Mouse (Mus musculus) small intestine, adult 2 months (tissue): ENCODE measurements around the gene Txnip. TPM values are rescaled to one million over a fixed set of nuclear protein-coding genes. Genes with fewer than 3 reads are reported as not detected.

ENCODE experiments used
- H3K27ac ChIP-seq: fragments of 200-500 bp; 2 replicates; pipeline ENCODE4 v1.5.1; 2012; ENCODE audit warnings: low read depth, low read length, control low read depth, inconsistent platforms; ENCODE audit not compliant: insufficient read depth
- H3K27me3 ChIP-seq: fragments of 200-500 bp; 2 replicates; pipeline ENCODE4 v1.6.1; 2012; ENCODE audit warnings: mild to moderate bottlenecking, moderate library complexity, low read length, inconsistent platforms; ENCODE audit not compliant: control insufficient read depth, insufficient read depth
- H3K36me3 ChIP-seq: fragments of 200-500 bp; 2 replicates; pipeline ENCODE4 v1.6.1; 2012; ENCODE audit warnings: mild to moderate bottlenecking, low read length, control low read depth, inconsistent platforms; ENCODE audit not compliant: control insufficient read depth, insufficient read depth
- H3K4me1 ChIP-seq: fragments of 200-500 bp; 2 replicates; pipeline ENCODE4 v1.6.1; 2012; ENCODE audit warnings: low read length, inconsistent platforms, mixed read lengths; ENCODE audit not compliant: control insufficient read depth, insufficient read depth, insufficient read length
- H3K4me3 ChIP-seq: fragments of 200-500 bp; 2 replicates; pipeline ENCODE4 v1.5.1; 2012; ENCODE audit warnings: low read depth, mild to moderate bottlenecking, control low read depth, inconsistent platforms, low read length, moderate library complexity
- CTCF ChIP-seq: fragments of 200-500 bp; IDR thresholded peaks from 2 replicates; pipeline ENCODE4 v1.5.1; 2012; ENCODE audit warnings: low read depth, mild to moderate bottlenecking, control low read depth, inconsistent platforms, low read length, moderate library complexity, mixed read lengths; ENCODE audit not compliant: insufficient replicate concordance, insufficient read length; ENCODE audit errors: extremely low read depth
- POLR2A ChIP-seq: fragments of 200-500 bp; IDR thresholded peaks from 2 replicates; pipeline ENCODE4 v1.6.1; 2012; ENCODE audit warnings: low read depth, mild to moderate bottlenecking, control low read depth, inconsistent platforms, low read length, moderate library complexity
- WGBS: fragments of 180-500 bp; shearing (Covaris S2); methylation state at CpG from one replicate; pipeline ENCODE4 v1.1.7; 2018; 5-methylcytosine and 5-hydroxymethylcytosine counted together
- polyA plus RNA-seq: library from polyadenylated mRNA; depleted of rRNA; stranded (reverse); fragments of >200 nt; gene quantifications from 2 replicates; pipeline ENCODE4 v1.2.3, GENCODE M21; 2012

The Txnip gene
- polyA plus RNA-seq, 1 experiment: 384 TPM

DNA sequence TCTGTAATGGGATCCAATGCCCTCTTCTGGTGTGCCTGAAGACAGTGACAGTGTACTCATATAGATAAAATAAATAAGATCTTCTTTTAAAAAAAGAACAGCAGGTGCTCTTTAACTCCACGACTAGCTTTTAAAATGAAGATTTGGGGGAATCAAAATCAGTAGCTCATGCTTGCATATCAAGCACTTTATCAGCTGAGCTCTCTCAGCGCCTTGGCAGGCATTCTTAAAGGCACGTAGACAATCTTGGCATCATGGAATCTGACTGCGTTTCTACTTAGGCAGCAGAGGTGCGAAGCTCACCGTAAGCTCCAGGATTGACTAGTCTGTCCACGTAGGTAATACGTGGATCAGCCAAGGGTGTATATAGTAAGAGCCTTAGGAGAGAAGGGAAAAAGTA is 15.2 kb upstream of the Txnip start:
- Histone ChIP-seq H3K4me1 (no peaks in the 10 kb centered on the region; the same call in 1 of the 2 replicates), H3K36me3 (no peaks in the 10 kb centered on the region), H3K4me3 (no peak overlapping the region), H3K27me3 (no peaks in the 10 kb centered on the region), H3K27ac (no peak overlapping the region)
- TF ChIP-seq POLR2A (no peak), CTCF (no peak)
- WGBS: 78% methylated on average over 8 of the region's 8 CpGs

GRCm38 (mm10) chr3:96543345-96543744 is 14.4 kb upstream of the Txnip start:
- no peaks in the 10 kb centered on the region for H3K27me3 ChIP-seq
- no peak for TF ChIP-seq CTCF
- no peak for TF ChIP-seq POLR2A
- no peak overlapping the region for H3K27ac ChIP-seq
- no peak overlapping the region for H3K4me3 ChIP-seq
- H3K36me3 ChIP-seq: no peaks in the 10 kb centered on the region
- 78% methylated on average over 11 of the region's 11 CpGs for WGBS
- H3K4me1 ChIP-seq: no peaks in the 10 kb centered on the region; the same call in 1 of the 2 replicates

GRCm38 (mm10) chr3:96545565-96545964 is 12.2 kb upstream of the Txnip start:
- H3K27me3 ChIP-seq: no peaks in the 10 kb centered on the region
- no peaks in the 10 kb centered on the region; the same call in 1 of the 2 replicates for H3K4me1 ChIP-seq
- 14% methylated on average over 1 of the region's 1 CpGs for WGBS
- no peaks in the 10 kb centered on the region for H3K36me3 ChIP-seq
- TF ChIP-seq CTCF (no peak), POLR2A (no peak)
- H3K27ac ChIP-seq: no peak overlapping the region
- H3K4me3 ChIP-seq: no peak overlapping the region

DNA sequence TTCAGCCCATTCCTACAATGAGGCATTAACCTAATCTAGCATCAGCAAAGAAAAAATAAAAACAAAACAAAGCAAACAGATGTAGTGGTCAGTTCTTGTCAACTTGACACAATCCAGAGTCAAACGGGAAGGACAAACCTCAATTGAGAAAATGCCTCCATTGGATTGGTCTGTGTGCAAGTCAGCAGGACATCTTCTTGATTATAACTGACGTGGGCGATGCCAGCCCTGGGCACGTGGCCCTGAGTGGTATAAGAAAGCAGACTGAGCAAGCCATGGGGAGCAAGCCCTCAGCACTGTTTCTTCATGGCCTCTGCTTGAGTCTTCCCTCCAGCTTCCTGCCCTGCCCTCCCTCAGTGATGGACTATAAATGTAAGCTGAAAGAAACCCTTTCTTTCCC is 10.9 kb upstream of the Txnip start:
- Histone ChIP-seq H3K4me3 (no peak overlapping the region), H3K4me1 (peaks cover 4% of the 10 kb centered on the region; the same call in 1 of the 2 replicates), H3K27ac (no peak overlapping the region), H3K27me3 (no peaks in the 10 kb centered on the region), H3K36me3 (no peaks in the 10 kb centered on the region)
- TF ChIP-seq POLR2A (no peak), CTCF (no peak)
- 39% methylated on average over 4 of the region's 4 CpGs for WGBS

- WGBS: 11% methylated on average over 14 of the region's 14 CpGs
- H3K4me3 ChIP-seq: no peak overlapping the region
- peaks cover 4% of the 10 kb centered on the region; the same call in 1 of the 2 replicates for H3K4me1 ChIP-seq
- H3K27me3 ChIP-seq: no peaks in the 10 kb centered on the region
- H3K36me3 ChIP-seq: no peaks in the 10 kb centered on the region
- no peak overlapping the region for H3K27ac ChIP-seq
- TF ChIP-seq CTCF (peak; percentile 81; the same call in 1 of the 2 replicates), POLR2A (no peak)
Measured at GRCm38 (mm10) chr3:96547389-96547960, 10.3 kb upstream of the Txnip start.

DNA sequence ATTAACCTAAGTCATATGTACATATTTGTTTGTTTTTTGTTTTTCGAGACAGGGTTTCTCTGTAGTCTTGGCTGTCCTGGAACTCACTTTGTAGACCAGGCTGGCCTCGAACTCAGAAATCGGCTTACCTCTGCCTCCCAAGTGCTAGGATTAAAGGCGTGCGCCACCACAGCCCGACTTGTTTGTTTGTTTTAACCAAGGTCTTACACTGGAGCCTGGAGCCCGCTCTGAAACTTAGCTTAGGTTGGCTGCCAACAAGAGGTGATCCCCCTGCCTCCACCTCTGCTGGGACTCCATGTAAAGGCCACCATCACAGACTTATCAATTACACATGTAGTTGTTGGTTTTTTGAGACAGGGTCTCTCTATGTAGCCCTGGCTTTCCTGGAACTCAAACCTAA is 8.9 kb upstream of the Txnip start:
- WGBS: 89% methylated on average over 7 of the region's 7 CpGs
- TF ChIP-seq POLR2A (no peak), CTCF (no peak)

GRCm38 (mm10) chr3:96549346-96549745 is 8.4 kb upstream of the Txnip start:
- peaks cover 6% of the 10 kb centered on the region for H3K4me1 ChIP-seq
- no peaks in the 10 kb centered on the region for H3K27me3 ChIP-seq
- WGBS: 81% methylated on average over 5 of the region's 5 CpGs
- no peaks in the 10 kb centered on the region for H3K36me3 ChIP-seq
- H3K27ac ChIP-seq: no peak overlapping the region
- H3K4me3 ChIP-seq: no peak overlapping the region
- TF ChIP-seq POLR2A: no peak
- no peak for TF ChIP-seq CTCF

More for the DNA sequence above, 8.9 kb upstream of the Txnip start:
- Histone ChIP-seq H3K4me3 (no peak overlapping the region), H3K27ac (no peak overlapping the region), H3K4me1 (peaks cover 6% of the 10 kb centered on the region), H3K36me3 (no peaks in the 10 kb centered on the region), H3K27me3 (no peaks in the 10 kb centered on the region)

- TF ChIP-seq POLR2A (no peak), CTCF (peak; percentile 20; the same call in 1 of the 2 replicates)
- Histone ChIP-seq H3K36me3 (no peaks in the 10 kb centered on the region), H3K27me3 (no peaks in the 10 kb centered on the region), H3K4me1 (peaks cover 10% of the 10 kb centered on the region), H3K4me3 (no peak overlapping the region), H3K27ac (peak overlapping the region; percentile 61; the same call in 1 of the 2 replicates)
- 2% methylated on average over 8 of the region's 8 CpGs for WGBS
Measured at GRCm38 (mm10) chr3:96551203-96551602, 6.6 kb upstream of the Txnip start.
